Mouse (Mus musculus) liver, embryonic 14.5 days (tissue): Measurements from ENCODE around the gene Esr2.

Experiments used
- CTCF ChIP-seq: IDR thresholded peaks from 2 replicates; pipeline ENCODE4 v1.5.1; 2016; ENCODE audit warnings: antibody characterized with exemption, low read depth, control low read depth
- EP300 ChIP-seq: IDR thresholded peaks from 2 replicates; pipeline ENCODE4 v1.6.1; 2016; ENCODE audit warnings: antibody characterized with exemption, low read depth

GRCm38 (mm10) chr12:76071935-76072849, 104.9 kb downstream of the Esr2 start:
- TF ChIP-seq CTCF (no peak), EP300 (no peak)
